Mouse (Mus musculus) adrenal gland, adult 10 weeks (tissue): ENCODE results near the gene Slc25a54. TPM values are rescaled to one million over a fixed set of nuclear protein-coding genes. Genes with fewer than 3 reads are reported as not detected.

Source experiments
- polyA plus RNA-seq: library from polyadenylated mRNA; stranded (reverse); fragments of 350-450 nt; fragmentation: Illumina TruSeq; extraction: RNeasy Lipid Tissue Mini Kit (QIAGEN cat#74804); gene quantifications from one replicate; pipeline ENCODE4 v1.2.3, GENCODE M21; 2014; ENCODE audit warnings: low read depth, low replicate concordance

Slc25a54 gene
- not detected for polyA plus RNA-seq

DNA sequence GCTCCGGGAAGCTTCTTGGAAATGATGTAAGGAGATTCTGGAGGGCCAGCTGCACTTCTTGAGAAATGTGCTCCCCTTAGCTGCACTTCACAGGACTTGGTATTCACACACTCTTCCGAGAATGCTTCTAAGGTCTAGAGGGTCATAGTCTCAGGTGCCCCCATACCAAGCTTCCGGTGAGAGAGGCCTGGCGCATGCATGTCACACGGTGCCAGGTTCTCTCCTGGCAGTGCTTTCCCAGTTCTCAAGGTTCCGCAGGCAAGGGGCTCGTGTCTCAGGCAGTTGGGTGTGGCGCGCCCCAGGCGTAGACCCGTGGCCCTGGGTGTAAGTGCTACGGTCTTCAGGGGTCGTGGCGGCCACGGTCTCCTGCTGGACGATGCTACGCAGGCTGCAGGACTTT, at the start of gene Slc25a54:
Gene Slc25a54, plus strand, starts transcription at position 301 of the 400 bp plus-strand sequence.

GRCm38 (mm10) chr3:109122641-109123530, 42.6 kb downstream of the Slc25a54 start, which contains the start of gene Slc25a24:
Gene Slc25a24 (plus strand): TSS chr3:109123149.

Other genes with a start within 250 kb of the Slc25a54 start
- gene Stxbp3, start 239.9 kb upstream of the Slc25a54 start, polyA plus RNA-seq: 191 TPM
- 0.87 TPM for gene Fndc7, start 190.5 kb upstream of the Slc25a54 start, polyA plus RNA-seq
- 171 TPM for gene Prpf38b, start 168.7 kb upstream of the Slc25a54 start, polyA plus RNA-seq
- gene Henmt1, start 140.6 kb upstream of the Slc25a54 start, polyA plus RNA-seq: not detected
- gene Gm9857, start 140.0 kb upstream of the Slc25a54 start, polyA plus RNA-seq: not detected
- 15.9 TPM for gene Fam102b, start 52.9 kb upstream of the Slc25a54 start, polyA plus RNA-seq
- 187 TPM for gene Slc25a24, start 42.7 kb downstream of the Slc25a54 start, polyA plus RNA-seq